Mouse (Mus musculus) megakaryocyte, embryonic 14.5 days (primary cell): ENCODE results near the gene Tubgcp2. TPM values are rescaled to one million over a fixed set of nuclear protein-coding genes. Genes with fewer than 3 reads are reported as not detected.
A peak's percentile ranks its signal among the peaks of the same experiment; 100 is the strongest.

Source experiments
- H3K27me3 ChIP-seq: replicated peaks from 2 replicates; pipeline ENCODE3; 2012; ENCODE audit warnings: inconsistent platforms
- H3K36me3 ChIP-seq: replicated peaks from 2 replicates; pipeline ENCODE3; 2012; ENCODE audit warnings: low read length, inconsistent platforms, mixed read lengths
- H3K4me1 ChIP-seq: 2 replicates; pipeline ENCODE4 v1.6.1; 2012; ENCODE audit warnings: inconsistent platforms
- H3K4me3 ChIP-seq: replicated peaks from 2 replicates; pipeline ENCODE3; 2012; ENCODE audit warnings: moderate library complexity, mild to moderate bottlenecking, inconsistent platforms
- H3K9me3 ChIP-seq: 2 replicates; pipeline ENCODE4 v1.6.1; 2012; ENCODE audit warnings: inconsistent platforms
- FLI1 ChIP-seq: IDR thresholded peaks from 2 replicates; pipeline ENCODE4 v1.6.1; 2012; ENCODE audit warnings: low read length, inconsistent platforms, mixed read lengths
- GATA1 ChIP-seq: IDR thresholded peaks from 3 replicates; pipeline ENCODE4 v1.6.1; 2012; ENCODE audit warnings: mixed read lengths, low read length, inconsistent platforms, borderline replicate concordance
- polyA plus RNA-seq: library from polyadenylated mRNA; stranded (reverse); fragments of >175 nt; gene quantifications from 2 replicates; pipeline ENCODE4 v1.2.3, GENCODE M21; 2012; ENCODE audit warnings: low replicate concordance; ENCODE audit not compliant: insufficient read depth

Tubgcp2 gene
- polyA plus RNA-seq, 1 experiment, result 3.8 TPM

- Histone ChIP-seq H3K9me3 (no peaks in the 10 kb centered on the region), H3K4me3 (peak overlapping the region; percentile 83)
These were observed 45.5 kb downstream of the Tubgcp2 start for GRCm38 (mm10) chr7:139990864-139991394.

GRCm38 (mm10) chr7:139988272-139988671 lies 48.2 kb downstream of the Tubgcp2 start:
- Histone ChIP-seq H3K4me3 (no peak overlapping the region), H3K27me3 (peaks cover 41% of the 10 kb centered on the region), H3K4me1 (peaks cover 48% of the 10 kb centered on the region), H3K9me3 (no peaks in the 10 kb centered on the region), H3K36me3 (peaks cover 32% of the 10 kb centered on the region)
- TF ChIP-seq FLI1 (no peak), GATA1 (no peak)

More at GRCm38 (mm10) chr7:139990864-139991394, 45.5 kb downstream of the Tubgcp2 start:
- peaks cover 41% of the 10 kb centered on the region for H3K4me1 ChIP-seq
- TF ChIP-seq FLI1 (no peak), GATA1 (no peak)
- peaks cover 37% of the 10 kb centered on the region for H3K27me3 ChIP-seq
- H3K36me3 ChIP-seq, result peaks cover 26% of the 10 kb centered on the region

- no peak for TF ChIP-seq GATA1
- no peak for TF ChIP-seq FLI1
- Histone ChIP-seq H3K9me3 (no peaks in the 10 kb centered on the region), H3K4me1 (peaks cover 50% of the 10 kb centered on the region), H3K27me3 (peaks cover 28% of the 10 kb centered on the region), H3K4me3 (peak overlapping the region; percentile 53), H3K36me3 (peaks cover 34% of the 10 kb centered on the region)
These were observed 52.0 kb downstream of the Tubgcp2 start for GRCm38 (mm10) chr7:139984505-139984904.

GRCm38 (mm10) chr7:139982058-139982457 lies 54.4 kb downstream of the Tubgcp2 start:
- TF ChIP-seq GATA1, result no peak
- TF ChIP-seq FLI1, result no peak
- Histone ChIP-seq H3K4me3 (no peak overlapping the region), H3K9me3 (no peaks in the 10 kb centered on the region), H3K27me3 (peaks cover 23% of the 10 kb centered on the region), H3K4me1 (peaks cover 72% of the 10 kb centered on the region), H3K36me3 (peaks cover 34% of the 10 kb centered on the region)

GRCm38 (mm10) chr7:139980778-139981177 lies 55.7 kb downstream of the Tubgcp2 start:
- Histone ChIP-seq H3K4me3 (no peak overlapping the region), H3K9me3 (no peaks in the 10 kb centered on the region), H3K36me3 (peaks cover 22% of the 10 kb centered on the region), H3K27me3 (peaks cover 20% of the 10 kb centered on the region), H3K4me1 (peaks cover 81% of the 10 kb centered on the region)
- TF ChIP-seq FLI1 (no peak), GATA1 (no peak)

GRCm38 (mm10) chr7:139979011-139979719 lies 57.3 kb downstream of the Tubgcp2 start:
- peaks cover 21% of the 10 kb centered on the region for H3K27me3 ChIP-seq
- no peak for TF ChIP-seq GATA1
- TF ChIP-seq FLI1, result no peak
- peaks cover 85% of the 10 kb centered on the region for H3K4me1 ChIP-seq
- no peaks in the 10 kb centered on the region for H3K9me3 ChIP-seq
- H3K4me3 ChIP-seq, result peak overlapping the region; percentile 77
- H3K36me3 ChIP-seq, result peaks cover 12% of the 10 kb centered on the region

- no peaks in the 10 kb centered on the region for H3K9me3 ChIP-seq
- H3K4me1 ChIP-seq, result peaks cover 85% of the 10 kb centered on the region
- no peak for TF ChIP-seq FLI1
- TF ChIP-seq GATA1, result no peak
- H3K36me3 ChIP-seq, result peaks cover 6% of the 10 kb centered on the region
- peaks cover 21% of the 10 kb centered on the region for H3K27me3 ChIP-seq
- H3K4me3 ChIP-seq, result peak within 1 kb of the TSS; percentile 85
These were observed 58.1 kb downstream of the Tubgcp2 start, which contains the start of gene 6430531B16Rik for GRCm38 (mm10) chr7:139978278-139978892. 6430531B16Rik (minus strand) TSS chr7:139978755.

- H3K9me3 ChIP-seq, result no peaks in the 10 kb centered on the region
- no peak overlapping the region for H3K4me3 ChIP-seq
- peaks cover 21% of the 10 kb centered on the region for H3K27me3 ChIP-seq
- peaks cover 94% of the 10 kb centered on the region for H3K4me1 ChIP-seq
- no peak for TF ChIP-seq GATA1
- no peak for TF ChIP-seq FLI1
- H3K36me3 ChIP-seq, result peaks cover 4% of the 10 kb centered on the region
These were observed 61.0 kb downstream of the Tubgcp2 start for GRCm38 (mm10) chr7:139975471-139975870.

- Histone ChIP-seq H3K27me3 (peaks cover 21% of the 10 kb centered on the region), H3K4me1 (peaks cover 94% of the 10 kb centered on the region), H3K9me3 (no peaks in the 10 kb centered on the region), H3K36me3 (peaks cover 4% of the 10 kb centered on the region), H3K4me3 (peak overlapping the region; percentile 80)
- TF ChIP-seq FLI1 (no peak), GATA1 (no peak)
These were observed 62.2 kb downstream of the Tubgcp2 start for GRCm38 (mm10) chr7:139974307-139974706.

- Histone ChIP-seq H3K9me3 (no peaks in the 10 kb centered on the region), H3K36me3 (no peaks in the 10 kb centered on the region), H3K4me1 (peaks cover 80% of the 10 kb centered on the region), H3K27me3 (peaks cover 20% of the 10 kb centered on the region), H3K4me3 (peak overlapping the region; percentile 26)
- TF ChIP-seq FLI1, result no peak
- TF ChIP-seq GATA1, result no peak
These were observed 63.5 kb downstream of the Tubgcp2 start for GRCm38 (mm10) chr7:139972923-139973331.
